Mouse (Mus musculus) MEL-GATA-1-ER (cell line): ENCODE results near the gene Cdyl.

ENCODE experiments used
- DNase-seq: peaks from one replicate; pipeline ENCODE4 v3.0.0-alpha.2; 2012; ENCODE audit warnings: low read depth; ENCODE audit errors: extremely low read depth

The Cdyl gene

GRCm38 (mm10) chr13:35905879-35906481, 246.3 kb downstream of the Cdyl start, which contains the start of gene Rpp40:
Gene Rpp40, minus strand, starts transcription at chr13:35906359.
- DNase-seq = peak; percentile 92

- no peak for DNase-seq
Observed at GRCm38 (mm10) chr13:35911476-35911875, 251.8 kb downstream of the Cdyl start.
